Mouse (Mus musculus): ENCODE measurements at regions not wholly inside any gene's neighbourhood (a gene's known extent, or its start where the extent isn't known, plus 50 kb on each side); places are given as distances from the start of the nearest gene placed in this dataset.

DNA sequence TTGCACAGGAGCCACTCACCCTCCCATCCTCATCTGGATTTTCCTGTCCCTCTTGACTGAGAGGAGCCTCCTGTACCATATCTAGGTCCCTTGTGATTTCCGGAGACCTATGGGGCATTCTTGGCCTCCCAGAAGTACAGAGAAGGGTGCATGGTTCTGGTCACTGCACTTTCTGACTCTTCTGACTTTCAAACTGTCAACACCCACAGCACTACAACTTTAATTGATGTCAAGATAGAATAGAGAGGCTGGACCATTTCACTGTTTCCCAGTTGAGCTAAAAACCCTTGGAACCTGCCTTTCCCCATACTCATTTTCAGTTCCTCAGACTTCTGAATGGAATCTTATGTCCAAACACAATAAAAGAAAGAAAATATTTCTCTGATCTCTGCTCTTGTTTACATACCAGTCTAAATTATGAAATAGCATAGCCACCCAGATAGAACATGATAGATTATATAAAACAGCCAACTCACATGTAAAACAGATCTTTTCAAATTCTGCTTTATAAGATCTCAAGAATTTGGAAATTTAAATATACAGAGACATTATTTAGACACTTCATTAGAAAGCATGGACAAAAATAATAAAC lies 144.2 kb downstream of the Ptger3 start:
- no peak for DNase-seq (ENCODE audit: low spot score in 2 of 2)

DNA sequence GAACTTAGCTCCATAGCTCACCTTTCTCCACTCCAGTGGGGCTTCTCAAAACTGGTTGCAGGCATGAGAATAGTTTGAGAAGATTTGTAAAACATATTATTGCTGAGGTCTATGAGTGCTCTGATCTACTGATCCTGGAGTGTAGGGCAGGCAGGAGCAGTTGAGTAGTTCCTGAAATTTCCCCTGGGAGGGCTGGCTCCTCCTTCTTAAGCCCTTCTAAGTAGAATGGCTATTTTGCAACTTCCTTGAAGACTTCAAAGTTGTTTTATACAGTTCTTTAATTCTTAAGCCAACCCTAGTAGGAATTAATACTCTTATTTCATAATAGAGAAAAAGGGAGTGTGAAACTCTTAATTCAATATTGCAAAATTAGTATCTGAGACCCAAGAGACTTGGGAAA lies 133.3 kb downstream of the Ptger3 start:
- DNase-seq (ENCODE audit: low spot score in 2 of 2), result no peak

DNA sequence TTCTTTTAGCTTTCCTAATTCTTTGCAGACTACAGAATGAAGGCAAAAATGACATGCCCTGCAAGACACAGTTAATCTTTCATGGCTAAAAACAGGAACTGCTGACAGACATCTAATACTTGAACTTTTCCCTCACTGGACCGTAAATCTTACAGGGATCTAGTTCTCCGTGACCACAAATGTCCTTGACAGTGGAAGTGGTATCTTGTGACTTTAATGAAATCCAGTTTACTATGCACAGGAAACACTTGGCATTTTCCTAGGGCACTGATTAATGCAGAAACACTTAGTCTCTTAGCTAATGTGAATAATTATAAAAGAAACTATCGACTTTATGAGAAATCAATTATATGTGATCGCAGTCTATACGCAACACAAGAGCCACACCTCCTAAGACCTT lies 131.8 kb downstream of the Ptger3 start:
- DNase-seq (ENCODE audit: low spot score in 2 of 2), result no peak

- DNase-seq (ENCODE audit: low spot score in 2 of 2), result no peak
Observed at GRCm38 (mm10) chr3:157695128-157696075, 128.7 kb downstream of the Ptger3 start.

Measured in layer of hippocampus, adult 18-20 months (tissue).